Mouse (Mus musculus) liver, embryonic 14.5 days (tissue): Measurements from ENCODE around the gene Hipk2.

Source experiments
- CTCF ChIP-seq: IDR thresholded peaks from 2 replicates; pipeline ENCODE4 v1.5.1; 2016; ENCODE audit warnings: antibody characterized with exemption, low read depth, control low read depth
- EP300 ChIP-seq: IDR thresholded peaks from 2 replicates; pipeline ENCODE4 v1.6.1; 2016; ENCODE audit warnings: antibody characterized with exemption, low read depth

DNA sequence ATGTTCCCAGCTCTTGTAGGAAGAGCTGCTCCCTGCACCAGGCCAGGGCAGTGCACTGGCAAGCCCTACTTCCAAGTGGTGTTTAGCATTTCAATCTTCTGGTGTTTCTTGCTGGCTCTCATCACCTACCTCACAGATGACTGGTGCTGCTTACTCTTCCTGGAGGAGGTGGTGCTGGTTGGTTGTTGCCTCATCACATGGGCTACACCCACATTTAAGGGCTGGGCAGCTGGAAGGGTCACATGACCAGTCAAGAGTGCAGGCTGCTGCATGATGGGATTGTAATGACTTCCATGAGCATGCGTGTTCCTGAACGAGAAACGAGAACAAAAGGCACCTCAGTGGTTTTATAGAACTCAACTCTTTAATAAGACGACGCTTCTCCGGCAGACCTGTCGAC is 157.3 kb downstream of the Hipk2 start:
- TF ChIP-seq CTCF (no peak), EP300 (no peak)
